Mouse (Mus musculus) spleen, adult 2 months (tissue): ENCODE data around the gene Ywhag.

Experiments used
- CTCF ChIP-seq: fragments of 200-500 bp; IDR thresholded peaks from 2 replicates; pipeline ENCODE4 v1.5.1; 2011; ENCODE audit warnings: mild to moderate bottlenecking, inconsistent platforms; ENCODE audit not compliant: insufficient read depth, insufficient read length, insufficient replicate concordance; ENCODE audit errors: extremely low read depth
- POLR2A ChIP-seq: fragments of 200-500 bp; IDR thresholded peaks from 2 replicates; pipeline ENCODE4 v1.6.1; 2011; ENCODE audit warnings: low read depth, low read length, inconsistent platforms

DNA sequence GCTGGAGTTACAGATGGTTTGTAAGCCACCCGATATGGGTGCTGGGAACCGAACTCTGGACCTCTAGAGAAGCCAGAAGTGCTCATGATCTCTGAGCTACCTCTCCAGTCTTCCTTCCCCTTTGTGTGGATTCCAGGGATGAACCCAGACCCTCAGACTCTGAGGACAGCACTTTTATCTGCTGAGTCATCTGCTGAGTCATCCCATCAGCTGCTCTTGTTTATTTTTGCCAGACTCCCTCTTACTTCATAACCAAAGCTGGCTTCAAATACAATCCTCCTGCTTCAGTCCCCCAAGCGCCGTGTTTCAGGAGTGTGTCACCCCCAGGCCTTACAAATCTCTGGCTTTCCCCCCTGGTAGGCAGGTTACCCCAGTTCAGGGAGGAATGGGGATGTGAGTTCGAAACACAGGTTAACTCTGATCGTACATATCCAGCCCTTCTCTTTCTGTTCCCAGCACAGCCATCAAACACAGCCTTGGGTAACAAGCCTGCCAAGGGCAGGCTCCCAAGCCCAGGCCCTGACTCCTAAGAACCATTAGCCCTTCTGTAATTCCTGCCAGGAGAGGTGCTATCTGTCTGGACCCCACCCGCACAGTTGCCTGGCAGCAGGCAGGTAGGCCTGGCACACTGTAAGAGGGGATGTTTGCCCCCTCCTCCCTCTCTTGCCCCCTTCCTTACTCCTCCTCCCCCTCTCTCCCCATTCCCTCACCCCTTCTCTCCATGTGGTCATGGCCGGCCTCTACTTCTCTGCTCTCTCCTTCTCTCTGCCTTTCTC lies 41.7 kb upstream of the Ywhag start:
- no peak for TF ChIP-seq CTCF
- TF ChIP-seq POLR2A, result no peak
